Mouse (Mus musculus) activated CD4-positive, CD25-positive, alpha-beta regulatory T cell, adult 4 months (primary cell): ENCODE measurements around the gene Ccn2. TPM values are rescaled to one million over a fixed set of nuclear protein-coding genes. Genes with fewer than 3 reads are reported as not detected.
A peak's percentile ranks its signal among the peaks of the same experiment; 100 is the strongest.
"Not testable (repeated sequence)": the region's sequence is repeated elsewhere in the genome, so short reads cannot be mapped to it uniquely, and the experiment has no call there.

Source experiments
- ATAC-seq: one replicate; pipeline ENCODE4 v1.8.0; 2017
- polyA plus RNA-seq, 2 experiments: library from polyadenylated mRNA; unstranded; fragments of 100-300 nt; shearing (Covaris generic); gene quantifications; one replicate each; pipeline ENCODE4 v1.2.1; 2017

Ccn2 gene
- polyA plus RNA-seq, 2 experiments from 2014 or later, result not detected

DNA sequence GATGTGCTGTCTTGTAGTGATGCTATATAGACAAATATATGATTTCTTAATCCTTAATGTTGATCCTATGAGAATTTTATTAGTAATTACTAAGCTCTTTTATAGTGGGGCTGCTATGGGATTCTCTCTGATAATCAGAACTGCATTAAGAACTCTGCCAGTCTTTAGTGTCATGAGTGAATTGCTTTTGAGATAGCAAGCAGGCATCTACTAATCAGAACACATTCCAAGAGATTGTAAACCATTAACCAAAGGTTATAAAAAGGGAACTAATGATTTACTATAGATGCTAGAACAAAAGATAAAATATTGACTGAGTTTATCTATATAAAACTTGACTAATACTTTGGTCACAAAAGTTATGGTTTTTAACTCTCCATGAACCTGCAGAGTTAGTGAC, 8.5 kb downstream of the Ccn2 start:
- no peak for ATAC-seq

DNA sequence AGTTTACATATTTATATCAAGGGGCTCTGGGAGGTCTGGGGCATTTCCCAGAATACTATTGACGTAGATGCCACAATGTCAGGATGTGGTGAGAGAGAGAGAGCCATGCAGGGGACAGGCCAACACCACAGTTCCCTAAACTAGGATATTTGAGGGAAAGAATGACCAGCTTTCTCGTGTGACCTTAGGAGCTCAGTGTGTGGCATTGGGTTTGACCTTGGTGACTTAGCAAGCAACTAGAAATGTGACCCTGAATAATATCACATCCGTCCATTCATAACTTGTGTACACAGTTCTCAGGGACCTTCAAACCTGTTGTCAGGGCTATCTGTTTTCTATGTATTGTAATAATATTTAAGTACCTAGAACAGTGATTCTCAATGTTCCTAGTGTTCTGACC, 13.9 kb downstream of the Ccn2 start:
- ATAC-seq, result no peak

DNA sequence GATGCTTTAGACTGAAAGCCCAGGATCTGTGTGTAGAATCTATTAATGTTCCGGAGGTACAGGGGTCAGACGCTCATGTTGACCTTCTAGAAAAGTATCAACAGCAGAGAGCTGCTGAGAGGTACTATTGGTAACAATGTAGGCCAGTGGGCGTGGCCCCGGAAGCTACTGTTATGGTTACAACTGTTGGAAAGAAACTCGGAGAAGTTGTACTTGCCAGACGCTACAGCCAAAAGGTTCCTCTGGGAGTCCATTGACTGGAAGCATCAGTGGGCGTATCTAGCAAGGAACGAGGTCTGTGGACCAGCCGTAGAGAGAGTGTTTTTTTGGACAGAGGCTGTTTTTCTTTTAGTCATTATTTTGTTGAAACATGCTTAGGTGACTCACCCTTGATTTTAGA, 14.5 kb downstream of the Ccn2 start:
- no peak for ATAC-seq

DNA sequence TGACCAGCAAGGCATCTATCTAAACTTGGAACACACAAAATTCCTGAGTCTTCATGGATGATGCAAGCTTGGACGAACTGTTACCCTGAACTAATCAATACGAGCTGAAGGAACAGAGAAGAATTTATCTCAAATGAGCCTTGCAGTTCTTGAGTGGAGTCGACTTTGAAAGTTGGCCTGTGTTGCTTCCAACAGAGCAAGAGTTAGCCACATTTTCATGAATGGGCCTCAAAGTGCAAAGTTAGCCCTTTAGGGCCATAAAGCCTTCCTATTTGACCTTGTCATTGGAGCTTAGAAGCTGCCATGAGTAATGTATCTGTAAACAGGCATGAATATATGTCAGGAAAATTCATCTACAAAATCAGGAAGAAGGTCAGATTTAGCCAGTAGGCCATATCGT, 19.5 kb downstream of the Ccn2 start:
- no peak for ATAC-seq

DNA sequence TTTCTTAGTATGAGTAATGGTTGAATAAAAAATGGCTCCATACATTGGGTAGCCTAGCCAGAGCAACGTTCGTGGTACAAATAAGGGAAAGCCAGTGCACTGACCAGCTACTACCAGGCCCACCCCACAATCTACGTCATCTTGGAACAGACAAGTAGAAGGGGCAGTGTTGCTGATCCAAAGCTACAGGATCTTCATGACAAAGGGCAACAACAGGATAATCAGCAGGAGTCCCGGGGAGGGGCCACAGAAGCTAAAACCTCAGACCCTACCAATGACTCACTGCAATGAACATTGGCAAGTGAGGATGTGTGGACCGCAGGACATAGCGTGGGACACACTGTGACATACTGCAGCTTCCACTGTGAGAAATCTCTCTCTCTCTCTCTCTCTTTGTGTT, 20.6 kb downstream of the Ccn2 start:
- no peak for ATAC-seq

DNA sequence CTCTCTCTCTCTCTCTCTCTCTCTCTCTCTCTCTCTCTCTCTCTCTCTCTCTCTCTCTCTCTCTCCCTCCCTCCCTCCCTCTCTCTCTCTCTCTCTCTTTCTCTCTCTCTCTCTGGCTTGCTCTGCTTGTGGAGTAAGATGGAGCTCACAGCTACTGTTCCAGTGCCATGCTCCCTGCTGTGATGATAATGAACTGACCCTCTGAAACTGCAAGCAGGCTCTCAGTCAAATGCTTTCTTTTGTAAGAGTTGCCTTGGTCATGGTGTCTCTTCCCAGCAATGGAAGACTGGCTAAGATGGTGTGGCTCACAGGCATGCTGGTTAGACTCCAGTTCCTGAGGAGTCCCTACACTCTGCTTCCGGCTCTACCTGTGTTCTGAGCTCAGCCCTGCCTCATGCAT, 21.3 kb downstream of the Ccn2 start:
- not testable (repeated sequence) for ATAC-seq

DNA sequence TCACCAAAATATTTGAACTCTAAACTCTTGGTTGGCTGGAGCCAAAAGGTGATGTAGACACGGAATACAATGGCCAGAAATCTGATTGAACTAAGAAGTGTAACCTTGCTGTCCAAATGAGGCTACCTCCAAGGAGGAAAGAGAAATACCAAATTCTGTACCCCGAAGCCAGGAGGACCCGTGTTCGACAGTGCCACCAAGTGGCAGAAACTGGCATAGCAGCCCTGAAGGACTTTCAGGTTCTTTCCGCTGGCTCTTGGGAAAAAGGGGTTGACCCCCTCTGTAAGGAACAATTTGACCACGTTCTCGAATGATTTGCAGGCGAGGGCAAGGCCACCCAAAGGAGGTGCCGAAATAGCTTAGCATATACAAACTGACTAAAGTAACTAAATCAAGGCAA, 26.3 kb downstream of the Ccn2 start:
- ATAC-seq, result no peak

GRCm38 (mm10) chr10:24622586-24622985, 27.3 kb downstream of the Ccn2 start:
- peak; percentile 84 for ATAC-seq

- peak; percentile 64 for ATAC-seq
Measured at GRCm38 (mm10) chr10:24625060-24625701, 29.9 kb downstream of the Ccn2 start.

DNA sequence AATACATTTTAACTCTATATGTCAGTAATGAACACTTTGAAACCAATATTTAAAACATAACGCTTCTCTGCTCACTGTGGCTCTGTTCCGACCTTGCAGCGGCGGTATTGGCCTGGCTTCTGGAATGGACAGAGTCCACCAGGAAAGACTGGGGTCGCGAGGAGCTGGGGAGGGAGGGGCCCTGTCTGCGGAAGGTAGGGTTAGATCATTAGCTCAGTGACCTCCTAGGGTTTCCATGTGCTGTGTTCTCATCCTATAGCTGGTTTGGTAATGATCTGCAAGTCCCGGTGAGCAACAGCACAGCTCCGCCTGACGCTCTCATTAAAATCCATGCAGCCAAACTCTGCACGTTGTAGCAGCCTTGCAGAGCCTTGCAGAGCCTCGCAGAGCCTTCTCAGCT, 32.0 kb downstream of the Ccn2 start:
- ATAC-seq, result no peak

- no peak for ATAC-seq
Measured at GRCm38 (mm10) chr10:24628466-24628865, 33.2 kb downstream of the Ccn2 start.

DNA sequence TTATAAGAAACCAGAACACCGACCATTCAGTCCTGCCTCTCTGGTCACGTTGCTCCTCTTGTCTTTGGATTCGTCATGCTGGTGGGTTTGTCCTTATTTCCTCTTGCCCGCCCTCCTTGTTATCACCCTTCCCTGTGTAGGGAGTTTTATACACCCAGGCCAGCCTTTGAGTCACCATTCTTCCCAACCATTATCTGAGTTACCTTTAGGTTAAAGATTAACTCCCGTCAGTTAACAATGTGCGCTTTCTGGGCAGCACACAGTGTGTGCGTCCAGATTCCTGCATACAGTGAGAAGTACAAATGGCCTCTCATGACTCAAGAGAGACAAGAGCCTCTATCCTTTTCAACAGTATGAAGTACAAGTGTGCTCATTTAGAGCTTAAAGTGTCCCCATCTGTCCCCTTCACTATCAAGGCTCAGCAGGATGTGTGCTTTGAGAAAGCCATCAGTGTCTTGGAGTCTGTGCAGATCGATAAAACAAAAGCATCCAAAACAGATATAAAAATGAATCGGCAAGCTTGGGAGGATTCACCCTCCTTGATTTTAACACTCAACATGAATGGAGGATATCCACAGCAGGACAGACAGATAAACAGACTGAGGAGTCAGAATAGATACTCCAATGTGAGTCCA, 34.0 kb downstream of the Ccn2 start:
- ATAC-seq, result no peak

DNA sequence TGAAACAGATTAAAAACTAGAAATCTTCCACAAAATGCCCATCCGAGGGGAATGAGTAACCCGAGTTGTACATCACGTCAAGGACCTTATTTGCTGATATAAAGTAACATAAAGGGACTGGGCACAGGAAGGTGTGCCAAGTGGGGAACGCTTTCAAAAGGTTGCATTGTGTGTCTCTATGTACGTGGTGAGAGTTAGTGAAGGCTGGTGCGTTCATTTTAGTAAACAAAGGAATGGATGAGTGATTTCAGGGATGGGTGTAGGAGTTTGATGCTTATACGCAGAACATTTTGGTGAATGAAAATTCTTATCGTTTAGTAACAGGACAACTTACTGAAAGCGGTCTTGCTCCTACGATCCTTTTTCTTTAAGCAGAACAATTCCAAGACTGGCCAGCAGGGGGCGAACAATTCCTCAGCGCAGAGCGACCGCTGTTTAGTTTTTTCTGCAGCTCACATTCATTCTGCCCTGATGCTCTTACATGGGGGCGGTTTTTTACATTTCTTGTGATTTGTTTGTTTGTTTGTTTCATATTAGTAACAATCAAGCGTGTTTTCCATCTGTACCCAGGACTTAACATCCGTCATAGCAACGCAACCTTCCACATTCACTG, 35.3 kb downstream of the Ccn2 start:
- ATAC-seq, result peak; percentile 62

GRCm38 (mm10) chr10:24631122-24631521, 35.9 kb downstream of the Ccn2 start:
- ATAC-seq, result no peak

DNA sequence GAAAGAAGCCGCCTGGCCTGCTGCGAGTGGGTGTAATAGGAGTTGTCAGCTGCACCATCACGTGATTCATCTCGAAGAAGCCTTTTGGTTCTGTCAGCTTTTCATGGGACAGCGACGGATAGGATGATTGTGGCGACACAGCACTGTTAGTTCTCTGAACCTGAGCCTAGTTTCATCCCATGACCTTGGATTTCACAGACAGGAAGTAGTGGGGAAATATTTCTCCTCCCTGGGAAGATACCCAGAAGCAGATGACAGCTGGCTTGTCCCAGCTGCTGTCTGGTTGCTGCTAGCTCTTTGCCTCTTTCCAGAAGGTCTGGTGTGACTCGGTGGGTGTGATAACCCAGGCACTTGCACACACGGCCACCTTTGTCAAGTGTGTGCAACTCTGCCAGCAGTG, 39.0 kb downstream of the Ccn2 start:
- ATAC-seq, result no peak

DNA sequence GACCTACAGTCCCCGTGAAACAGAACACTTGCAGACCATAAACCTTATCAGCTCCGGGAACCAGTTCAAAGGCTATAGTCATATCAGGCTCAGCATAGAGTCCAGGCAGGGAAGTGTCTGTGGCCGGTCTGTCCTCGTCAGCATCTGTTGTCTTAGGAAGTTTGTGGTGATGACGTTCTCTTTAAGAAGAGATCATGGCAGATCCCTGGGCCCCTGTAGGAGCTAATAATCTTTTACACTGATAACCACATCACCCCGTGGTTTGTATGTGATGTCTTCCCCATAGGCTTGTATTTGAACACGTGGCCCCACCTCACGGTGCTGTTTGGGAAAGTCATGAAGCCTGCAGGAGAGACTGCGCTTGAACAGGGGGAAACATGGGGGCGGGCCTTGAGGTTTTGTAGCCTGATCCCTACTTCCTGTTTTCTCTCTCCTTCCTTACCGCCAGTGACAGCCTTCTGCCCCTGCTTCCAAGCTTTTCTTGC, 40.1 kb downstream of the Ccn2 start:
- ATAC-seq, result peak; percentile 15

- ATAC-seq, result peak; percentile 36
Measured at GRCm38 (mm10) chr10:24635884-24636283, 40.6 kb downstream of the Ccn2 start.

GRCm38 (mm10) chr10:24636986-24637385, 41.7 kb downstream of the Ccn2 start:
- ATAC-seq, result no peak

- no peak for ATAC-seq
Measured at GRCm38 (mm10) chr10:24638306-24639070, 43.2 kb downstream of the Ccn2 start.

DNA sequence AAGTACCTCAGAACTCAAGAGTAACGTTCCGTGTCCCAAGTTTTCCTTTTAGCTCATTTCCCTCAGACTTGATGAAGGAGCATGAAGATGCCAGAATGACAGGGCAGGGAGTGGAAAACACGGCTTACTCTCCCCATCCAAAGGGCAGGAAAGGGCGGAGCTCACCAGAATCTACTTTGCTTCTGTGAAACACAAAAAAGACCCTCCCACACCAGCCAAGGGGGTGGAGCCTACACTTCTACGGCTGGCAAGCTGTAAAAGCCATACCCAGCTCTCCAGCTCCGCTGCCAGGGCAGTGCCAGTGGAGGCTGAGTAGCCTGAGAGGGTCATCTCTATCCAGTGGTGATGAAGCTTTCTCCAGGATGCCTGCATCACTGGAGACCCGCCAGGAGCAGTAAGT, 44.4 kb downstream of the Ccn2 start:
- peak; percentile 37 for ATAC-seq

DNA sequence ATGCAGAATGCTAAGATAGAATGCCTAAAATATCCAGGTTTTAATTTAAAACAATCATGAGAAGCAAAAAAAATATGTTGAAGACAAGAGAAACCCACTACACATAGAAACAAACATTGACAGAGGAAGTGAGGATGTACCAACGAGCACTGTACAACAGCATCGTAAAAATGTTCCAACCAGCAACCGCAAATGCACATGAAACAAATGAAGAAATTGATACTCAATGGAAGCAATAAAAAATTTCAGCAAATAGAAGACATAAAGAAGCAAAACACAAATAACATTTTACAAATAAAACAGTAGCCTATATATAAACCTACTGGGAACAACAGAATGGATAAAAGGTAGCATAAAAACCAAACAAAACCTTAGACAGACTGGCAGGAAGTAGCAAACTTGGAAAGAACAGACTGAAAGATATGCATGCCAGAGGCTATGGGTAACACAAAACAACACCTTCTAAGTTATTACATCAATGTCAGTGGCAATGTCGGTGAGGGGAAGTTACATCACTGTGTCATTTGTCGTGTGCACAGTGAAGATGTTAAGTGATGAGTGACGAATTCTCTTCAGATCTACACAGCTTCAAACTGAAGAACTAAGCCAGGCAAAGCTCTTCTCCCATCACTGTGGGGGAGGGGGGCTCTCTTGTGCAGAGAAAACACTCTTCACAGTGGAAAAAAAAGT, 45.1 kb downstream of the Ccn2 start:
- ATAC-seq, result peak; percentile 55

DNA sequence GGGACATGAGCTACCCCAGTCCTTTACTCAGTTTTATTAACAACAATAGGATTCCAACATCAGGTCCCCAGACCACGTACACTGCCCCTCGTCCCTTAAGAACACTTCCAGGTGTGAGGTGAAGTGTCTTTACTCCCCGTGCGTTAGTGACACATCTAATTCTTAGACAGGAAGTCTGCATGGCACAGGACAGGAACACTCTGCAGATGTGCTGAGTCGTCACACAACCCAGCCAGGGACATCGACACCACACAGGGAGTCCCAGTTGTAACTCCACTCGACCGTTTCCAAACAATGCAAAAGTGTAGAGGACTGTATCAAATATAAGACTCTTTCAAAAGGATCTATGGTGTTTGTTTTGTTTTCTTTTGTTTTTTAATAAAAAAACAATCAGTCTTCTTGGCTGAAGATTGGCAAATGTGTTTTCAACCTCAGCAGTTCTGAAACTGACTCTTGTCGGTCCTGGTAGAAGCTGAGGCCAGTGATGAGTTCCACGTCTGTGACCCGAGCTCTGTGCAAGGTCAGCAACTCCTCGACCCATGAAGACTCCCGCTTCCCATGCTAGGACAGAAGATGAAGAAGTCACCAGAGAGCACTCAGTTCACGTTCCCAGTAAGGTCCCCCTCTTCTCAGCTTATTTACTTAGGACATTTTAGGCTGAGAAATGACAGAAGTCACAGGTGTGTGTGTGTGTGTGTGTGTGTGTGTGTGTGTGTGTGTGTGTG, 46.3 kb downstream of the Ccn2 start:
- peak; percentile 37 for ATAC-seq
